Mouse (Mus musculus) olfactory bulb, adult 2 months (tissue): ENCODE results near the gene Olfr181. TPM values are rescaled to one million over a fixed set of nuclear protein-coding genes. Genes with fewer than 3 reads are reported as not detected.

Experiments
- H3K27ac ChIP-seq: fragments of 200-500 bp; 2 replicates; pipeline ENCODE4 v1.5.1; 2012; ENCODE audit warnings: low read depth, low read length; ENCODE audit not compliant: insufficient read depth
- H3K4me1 ChIP-seq: fragments of 200-500 bp; 2 replicates; pipeline ENCODE4 v1.6.1; 2012; ENCODE audit warnings: low read length; ENCODE audit not compliant: control insufficient read depth, insufficient read depth
- H3K4me3 ChIP-seq: fragments of 200-500 bp; 2 replicates; pipeline ENCODE4 v1.5.1; 2012; ENCODE audit warnings: mild to moderate bottlenecking, low read depth, low read length, moderate library complexity; ENCODE audit not compliant: insufficient read depth
- CTCF ChIP-seq: fragments of 200-500 bp; IDR thresholded peaks from 2 replicates; pipeline ENCODE4 v1.5.1; 2012; ENCODE audit warnings: low read depth, mild to moderate bottlenecking, low read length, moderate library complexity; ENCODE audit not compliant: insufficient read depth
- POLR2A ChIP-seq: fragments of 200-500 bp; IDR thresholded peaks from 2 replicates; pipeline ENCODE4 v1.6.1; 2012; ENCODE audit warnings: mild to moderate bottlenecking, low read depth, low read length, moderate library complexity; ENCODE audit not compliant: insufficient read depth
- WGBS: fragments of 180-500 bp; shearing (Covaris S2); methylation state at CpG from one replicate; pipeline ENCODE4 v1.1.7; 2018; 5-methylcytosine and 5-hydroxymethylcytosine counted together
- polyA plus RNA-seq: library from polyadenylated mRNA; stranded (reverse); fragments of >200 nt; gene quantifications from 2 replicates; pipeline ENCODE4 v1.2.4, GENCODE M21; 2012; ENCODE audit warnings: low replicate concordance; ENCODE audit not compliant: missing spikeins, insufficient read depth, insufficient read length

Gene Olfr181
- not detected in 2 replicates for polyA plus RNA-seq

- WGBS = 74% methylated on average over 1 of the region's 1 CpGs
- Histone ChIP-seq H3K4me3 (no peak within 1 kb of the TSS), H3K4me1 (no peaks in the 10 kb centered on the region), H3K27ac (no peak within 1 kb of the TSS)
- TF ChIP-seq POLR2A (no peak), CTCF (no peak)
Measured at GRCm38 (mm10) chr16:58928655-58929054, at the start of gene Olfr181. Gene Olfr181, minus strand, starts transcription at chr16:58928755.

DNA sequence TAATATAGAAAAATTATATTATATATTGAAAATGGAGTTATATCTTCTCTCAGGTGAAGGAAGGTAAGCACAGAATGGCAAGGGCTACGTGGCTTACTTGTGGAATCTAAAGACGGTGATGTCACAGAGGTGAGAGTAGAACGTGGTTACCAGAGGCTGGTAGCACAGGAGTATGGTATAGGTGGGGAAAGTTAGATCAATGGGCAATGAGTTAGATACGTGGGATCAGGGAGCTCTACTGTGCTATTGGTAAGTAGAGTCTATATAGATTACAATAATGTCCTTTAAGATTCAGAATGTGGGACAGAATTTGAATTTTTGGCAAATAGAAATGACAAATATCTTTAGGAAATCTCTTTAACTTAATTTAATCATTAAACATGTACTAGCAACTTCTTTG lies 737 bp upstream of the Olfr181 start, which contains the start of gene Olfr180:
Gene Olfr180 (minus strand): TSS at position 101 of the 400 bp plus-strand sequence.
- H3K4me1 ChIP-seq = no peaks in the 10 kb centered on the region
- TF ChIP-seq CTCF = no peak
- WGBS = 85% methylated on average over 4 of the region's 4 CpGs
- no peak within 1 kb of the TSS for H3K4me3 ChIP-seq
- H3K27ac ChIP-seq = no peak within 1 kb of the TSS

DNA sequence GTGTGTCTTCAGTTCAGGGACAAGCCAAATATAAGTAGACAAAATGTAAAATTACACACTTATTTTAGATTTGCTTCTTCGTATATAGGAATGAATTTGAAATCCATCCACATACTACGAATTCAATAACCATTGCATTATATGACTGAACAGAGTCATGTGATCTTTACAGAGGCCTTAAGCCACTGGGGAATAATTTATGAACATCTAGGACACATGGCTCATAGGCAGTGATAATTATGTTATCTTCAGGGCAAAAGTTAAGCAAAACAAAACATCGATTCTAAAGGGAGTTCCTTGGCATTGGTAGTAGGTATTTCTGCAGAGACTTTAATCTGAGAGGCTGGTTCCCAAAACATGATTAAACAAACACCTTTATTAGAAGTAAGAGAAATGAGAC lies 36.6 kb downstream of the Olfr181 start, which contains the start of gene Olfr178:
Gene Olfr178 (minus strand): TSS at position 101 of the 400 bp plus-strand sequence.
- H3K4me3 ChIP-seq = no peak within 1 kb of the TSS
- TF ChIP-seq CTCF (no peak), POLR2A (no peak)
- H3K27ac ChIP-seq = no peak within 1 kb of the TSS
- H3K4me1 ChIP-seq = no peaks in the 10 kb centered on the region
- WGBS = 92% methylated on average over 3 of the region's 3 CpGs

GRCm38 (mm10) chr16:58884416-58884815 lies 44.1 kb downstream of the Olfr181 start:
- no peaks in the 10 kb centered on the region for H3K4me1 ChIP-seq
- H3K27ac ChIP-seq = no peak overlapping the region
- 93% methylated on average over 2 of the region's 2 CpGs for WGBS
- TF ChIP-seq CTCF (no peak), POLR2A (no peak)
- H3K4me3 ChIP-seq = no peak overlapping the region

Other genes with a start within 250 kb of the Olfr181 start
- gene Gpr15, start 209.7 kb downstream of the Olfr181 start, polyA plus RNA-seq = not detected in 2 replicates
- gene Cldnd1, start 200.8 kb downstream of the Olfr181 start, polyA plus RNA-seq = not detected in 2 replicates
- gene Olfr172, start 165.6 kb downstream of the Olfr181 start, polyA plus RNA-seq = not detected in 2 replicates
- not detected in 2 replicates for gene Olfr173, start 128.5 kb downstream of the Olfr181 start, polyA plus RNA-seq
- gene Olfr175-ps1, start 102.0 kb downstream of the Olfr181 start, polyA plus RNA-seq = not detected in 2 replicates
- gene Olfr177, start 54.0 kb downstream of the Olfr181 start, polyA plus RNA-seq = not detected in 2 replicates
- not detected in 2 replicates for gene Olfr178, start 36.7 kb downstream of the Olfr181 start, polyA plus RNA-seq
- gene Olfr180, start 637 bp upstream of the Olfr181 start, polyA plus RNA-seq = not detected in 2 replicates
- gene Olfr183, start 66.6 kb upstream of the Olfr181 start, polyA plus RNA-seq = not detected in 2 replicates
- not detected in 2 replicates for gene Olfr186, start 101.5 kb upstream of the Olfr181 start, polyA plus RNA-seq
- gene Olfr187, start 111.0 kb upstream of the Olfr181 start, polyA plus RNA-seq = not detected in 2 replicates
- gene Olfr190, start 149.2 kb upstream of the Olfr181 start, polyA plus RNA-seq = not detected in 2 replicates
- not detected in 2 replicates for gene Olfr191, start 161.1 kb upstream of the Olfr181 start, polyA plus RNA-seq
- not detected in 2 replicates for gene Olfr193, start 183.1 kb upstream of the Olfr181 start, polyA plus RNA-seq
- not detected in 2 replicates for gene Olfr194, start 192.3 kb upstream of the Olfr181 start, polyA plus RNA-seq
- gene Olfr195, start 218.3 kb upstream of the Olfr181 start, polyA plus RNA-seq = not detected in 2 replicates
- not detected in 2 replicates for gene Olfr196, start 241.7 kb upstream of the Olfr181 start, polyA plus RNA-seq